Mouse (Mus musculus) myocyte (in vitro differentiated cells): ENCODE data around the gene Clrn3. TPM values are rescaled to one million over a fixed set of nuclear protein-coding genes. Genes with fewer than 3 reads are reported as not detected.

Experiments used
- H3K27me3 ChIP-seq: one replicate; pipeline ENCODE4 v1.6.1; 2011; ENCODE audit not compliant: control insufficient read depth, insufficient read depth, insufficient read length
- H3K36me3 ChIP-seq: one replicate; pipeline ENCODE4 v1.6.1; 2011; ENCODE audit not compliant: control insufficient read depth, insufficient read depth
- H3K4me2 ChIP-seq: one replicate; pipeline ENCODE4 v1.6.1; 2011; ENCODE audit warnings: low read depth, control low read depth
- H3K4me3 ChIP-seq: one replicate; pipeline ENCODE4 v1.5.1; 2011; ENCODE audit warnings: mild to moderate bottlenecking, control low read depth, moderate library complexity
- H3K79me2 ChIP-seq: one replicate; pipeline ENCODE4 v1.6.1; 2011; ENCODE audit not compliant: control insufficient read depth, insufficient read depth
- H3ac ChIP-seq: one replicate; pipeline ENCODE4 v1.6.1; 2011; ENCODE audit not compliant: control insufficient read depth, insufficient read length
- CEBPB ChIP-seq: IDR thresholded peaks from 2 replicates; pipeline ENCODE4 v1.6.1; 2011; ENCODE audit warnings: mild to moderate bottlenecking, moderate library complexity; ENCODE audit not compliant: poor library complexity, insufficient read depth, severe bottlenecking
- E2F4 ChIP-seq: IDR thresholded peaks from one replicate; pipeline ENCODE4 v1.6.1; 2011; ENCODE audit warnings: mild to moderate bottlenecking, control low read depth, moderate library complexity; ENCODE audit not compliant: insufficient read depth
- MAX ChIP-seq: IDR thresholded peaks from one replicate; pipeline ENCODE4 v1.6.1; 2011; ENCODE audit warnings: low read depth, mild to moderate bottlenecking, control low read depth
- MYOD1 ChIP-seq, 3 experiments: IDR thresholded peaks; one replicate each; pipeline ENCODE4 v1.6.1; 2011; ENCODE audit warnings: control low read depth in 2 of 3, low read depth in 2 of 3, mild to moderate bottlenecking in 2 of 3, moderate library complexity in 1 of 3; ENCODE audit not compliant: insufficient read length in 2 of 3, control insufficient read depth in 1 of 3
- MYOG ChIP-seq, 3 experiments: IDR thresholded peaks; one replicate each; pipeline ENCODE4 v1.6.1; 2011; ENCODE audit warnings: control low read depth in 2 of 3, low read depth in 2 of 3, mild to moderate bottlenecking in 2 of 3; ENCODE audit not compliant: insufficient read length in 2 of 3, control insufficient read depth in 1 of 3, insufficient read depth in 1 of 3
- POLR2A ChIP-seq: IDR thresholded peaks from one replicate; pipeline ENCODE4 v1.6.1; 2011; ENCODE audit warnings: low read depth, mild to moderate bottlenecking, control low read depth, moderate library complexity; ENCODE audit not compliant: insufficient read length
- POLR2AphosphoS2 ChIP-seq: IDR thresholded peaks from one replicate; pipeline ENCODE4 v1.6.1; 2011; ENCODE audit warnings: low read depth, control low read depth; ENCODE audit not compliant: insufficient read length
- REST ChIP-seq: IDR thresholded peaks from one replicate; pipeline ENCODE4 v1.6.1; 2011; ENCODE audit warnings: mild to moderate bottlenecking, control low read depth, moderate library complexity; ENCODE audit not compliant: insufficient read depth, insufficient read length
- SRF ChIP-seq: IDR thresholded peaks from one replicate; pipeline ENCODE4 v1.6.1; 2011; ENCODE audit warnings: low read depth; ENCODE audit not compliant: control insufficient read depth, insufficient read length
- TCF12 ChIP-seq: IDR thresholded peaks from one replicate; pipeline ENCODE4 v1.6.1; 2011; ENCODE audit warnings: mild to moderate bottlenecking, control low read depth; ENCODE audit not compliant: poor library complexity, insufficient read depth, severe bottlenecking
- TCF3 ChIP-seq: IDR thresholded peaks from one replicate; pipeline ENCODE4 v1.6.1; 2011; ENCODE audit warnings: low read depth, control low read depth; ENCODE audit not compliant: insufficient read length
- USF1 ChIP-seq: IDR thresholded peaks from one replicate; pipeline ENCODE4 v1.6.1; 2011; ENCODE audit warnings: low read depth, mild to moderate bottlenecking, control low read depth, moderate library complexity
- polyA plus RNA-seq: library from polyadenylated mRNA; unstranded; fragments of >200 nt; fragmentation: generic; extraction: Trizol; gene quantifications from one replicate; pipeline ENCODE4 v1.2.1, GENCODE M21; 2012; ENCODE audit warnings: missing spikeins

Clrn3 gene
- polyA plus RNA-seq, 1 experiment = not detected

GRCm38 (mm10) chr7:135546530-135546929, 18.1 kb upstream of the Clrn3 start:
- no peaks in the 10 kb centered on the region for H3K79me2 ChIP-seq
- no peak for TF ChIP-seq MYOG (IDR thresholded peaks at IDR 0.05; ENCODE audit: control insufficient read depth in 1 of 3, insufficient read depth in 1 of 3, insufficient read length in 2 of 3, low read depth in 2 of 3)
- no peak for TF ChIP-seq TCF12
- TF ChIP-seq POLR2AphosphoS2 = no peak
- no peak for TF ChIP-seq E2F4
- no peak for TF ChIP-seq MYOD1 (IDR thresholded peaks at IDR 0.05; ENCODE audit: control insufficient read depth in 1 of 3, insufficient read length in 2 of 3, low read depth in 2 of 3)
- TF ChIP-seq TCF3 = no peak
- no peaks in the 10 kb centered on the region for H3K27me3 ChIP-seq
- H3K36me3 ChIP-seq = no peaks in the 10 kb centered on the region
- H3K4me2 ChIP-seq = no peak overlapping the region
- no peak overlapping the region for H3ac ChIP-seq
- H3K4me3 ChIP-seq = no peak overlapping the region

- H3K36me3 ChIP-seq = no peaks in the 10 kb centered on the region
- H3K4me2 ChIP-seq = no peak overlapping the region
- no peaks in the 10 kb centered on the region for H3K79me2 ChIP-seq
- TF ChIP-seq TCF3 = no peak
- TF ChIP-seq MAX = no peak
- TF ChIP-seq TCF12 = no peak
- TF ChIP-seq REST = no peak
- TF ChIP-seq USF1 = no peak
- TF ChIP-seq E2F4 = no peak
- no peak for TF ChIP-seq POLR2AphosphoS2
- TF ChIP-seq SRF = no peak
- TF ChIP-seq CEBPB = no peak
- TF ChIP-seq POLR2A = no peak
- no peak for TF ChIP-seq MYOD1 (IDR thresholded peaks at IDR 0.05; ENCODE audit: control insufficient read depth in 1 of 3, insufficient read length in 2 of 3, low read depth in 2 of 3)
- no peak for TF ChIP-seq MYOG (IDR thresholded peaks at IDR 0.05; ENCODE audit: control insufficient read depth in 1 of 3, insufficient read depth in 1 of 3, insufficient read length in 2 of 3, low read depth in 2 of 3)
- H3K27me3 ChIP-seq = no peaks in the 10 kb centered on the region
- no peak overlapping the region for H3K4me3 ChIP-seq
- no peak overlapping the region for H3ac ChIP-seq
Measured at GRCm38 (mm10) chr7:135545957-135546356, 17.5 kb upstream of the Clrn3 start.

- Histone ChIP-seq H3K27me3 (no peaks in the 10 kb centered on the region), H3K36me3 (no peaks in the 10 kb centered on the region), H3K79me2 (no peaks in the 10 kb centered on the region), H3ac (no peak overlapping the region), H3K4me3 (no peak overlapping the region), H3K4me2 (no peak overlapping the region)
- TF ChIP-seq MAX (no peak), POLR2AphosphoS2 (no peak), MYOD1 (IDR thresholded peaks at IDR 0.05; ENCODE audit: control insufficient read depth in 1 of 3, insufficient read length in 2 of 3, low read depth in 2 of 3) (no peak), POLR2A (no peak), TCF3 (no peak), USF1 (no peak), MYOG (IDR thresholded peaks at IDR 0.05; ENCODE audit: control insufficient read depth in 1 of 3, insufficient read depth in 1 of 3, insufficient read length in 2 of 3, low read depth in 2 of 3) (no peak), CEBPB (no peak), SRF (no peak)
Measured at GRCm38 (mm10) chr7:135544321-135544720, 15.9 kb upstream of the Clrn3 start.

- H3K27me3 ChIP-seq = no peaks in the 10 kb centered on the region
- no peaks in the 10 kb centered on the region for H3K79me2 ChIP-seq
- H3K36me3 ChIP-seq = no peaks in the 10 kb centered on the region
- H3K4me2 ChIP-seq = no peak overlapping the region
- TF ChIP-seq POLR2A (no peak), MYOD1 (IDR thresholded peaks at IDR 0.05; ENCODE audit: control insufficient read depth in 1 of 3, insufficient read length in 2 of 3, low read depth in 2 of 3) (peak in 1 of 3 experiments; percentile 5), REST (no peak)
- H3K4me3 ChIP-seq = no peak overlapping the region
- H3ac ChIP-seq = no peak overlapping the region
Measured at GRCm38 (mm10) chr7:135543033-135543432, 14.6 kb upstream of the Clrn3 start.

GRCm38 (mm10) chr7:135542235-135542634, 13.8 kb upstream of the Clrn3 start:
- H3K4me3 ChIP-seq = no peak overlapping the region
- H3K27me3 ChIP-seq = no peaks in the 10 kb centered on the region
- H3K79me2 ChIP-seq = no peaks in the 10 kb centered on the region
- no peak overlapping the region for H3ac ChIP-seq
- no peaks in the 10 kb centered on the region for H3K36me3 ChIP-seq
- H3K4me2 ChIP-seq = no peak overlapping the region
- no peak for TF ChIP-seq POLR2AphosphoS2
- no peak for TF ChIP-seq E2F4
- TF ChIP-seq TCF12 = no peak

- Histone ChIP-seq H3K27me3 (no peaks in the 10 kb centered on the region), H3K36me3 (no peaks in the 10 kb centered on the region), H3K79me2 (no peaks in the 10 kb centered on the region), H3K4me2 (no peak overlapping the region), H3ac (no peak overlapping the region), H3K4me3 (no peak overlapping the region)
- no peak for TF ChIP-seq TCF12
- TF ChIP-seq REST = no peak
- no peak for TF ChIP-seq MYOD1 (IDR thresholded peaks at IDR 0.05; ENCODE audit: control insufficient read depth in 1 of 3, insufficient read length in 2 of 3, low read depth in 2 of 3)
- no peak for TF ChIP-seq POLR2AphosphoS2
- TF ChIP-seq SRF = no peak
- TF ChIP-seq TCF3 = no peak
- no peak for TF ChIP-seq MAX
- TF ChIP-seq E2F4 = no peak
Measured at GRCm38 (mm10) chr7:135539429-135539828, 11.0 kb upstream of the Clrn3 start.
